Mouse (Mus musculus) stomach, embryonic 16.5 days (tissue): ENCODE measurements around the gene Anpep. TPM values are rescaled to one million over a fixed set of nuclear protein-coding genes. Genes with fewer than 3 reads are reported as not detected.
A peak's percentile ranks its signal among the peaks of the same experiment; 100 is the strongest.

Experiments used
- ATAC-seq: fragments of 200-750 bp; cut with Nextera tagmentation; 2 replicates; pipeline ENCODE4 v1.8.0; 2017; ENCODE audit warnings: moderate number of reproducible peaks, moderate TSS enrichment; ENCODE audit not compliant: insufficient read depth, low FRiP score
- H3K27ac ChIP-seq: fragments of 300-500 bp; sonication (generic); 2 replicates; pipeline ENCODE4 v1.5.1; 2014; ENCODE audit warnings: low read length
- H3K27me3 ChIP-seq: fragments of 300-500 bp; sonication (generic); 2 replicates; pipeline ENCODE4 v1.6.1; 2014; ENCODE audit warnings: low read length, control low read depth, mixed read lengths; ENCODE audit not compliant: control insufficient read depth, insufficient read depth
- H3K36me3 ChIP-seq: fragments of 300-500 bp; sonication (generic); 2 replicates; pipeline ENCODE4 v1.6.1; 2014; ENCODE audit warnings: low read length; ENCODE audit not compliant: control insufficient read depth, insufficient read depth
- H3K4me1 ChIP-seq: fragments of 300-500 bp; sonication (generic); 2 replicates; pipeline ENCODE4 v1.6.1; 2014; ENCODE audit warnings: low read length, control low read depth, mixed read lengths; ENCODE audit not compliant: control insufficient read depth, insufficient read depth
- H3K4me2 ChIP-seq: fragments of 300-500 bp; sonication (generic); 2 replicates; pipeline ENCODE4 v1.6.1; 2014; ENCODE audit warnings: low read depth, low read length, mixed read lengths
- H3K4me3 ChIP-seq: fragments of 300-500 bp; sonication (generic); replicated peaks from 2 replicates; pipeline ENCODE4 v1.5.1; 2014; ENCODE audit warnings: mild to moderate bottlenecking, low read length
- H3K9ac ChIP-seq: fragments of 300-500 bp; sonication (generic); 2 replicates; pipeline ENCODE4 v1.6.1; 2014; ENCODE audit warnings: low read length
- H3K9me3 ChIP-seq: fragments of 300-500 bp; sonication (generic); replicated peaks from 2 replicates; pipeline ENCODE4 v1.6.1; 2016; ENCODE audit warnings: low read length, control low read depth; ENCODE audit not compliant: control insufficient read depth
- WGBS: fragments of 180-500 bp; shearing (Covaris S2); extraction: QIAGEN DNeasy Blood & Tissue Kit; methylation state at CpG from one replicate; pipeline ENCODE4 v1.1.7; 2014; 5-methylcytosine and 5-hydroxymethylcytosine counted together
- polyA plus RNA-seq: library from polyadenylated mRNA; unstranded; fragments of >200 nt; fragmentation: Nextera tagmentation; extraction: Ambion mirVana; gene quantifications from 2 replicates; pipeline ENCODE4 v1.2.1, GENCODE M21; 2015

Anpep gene
- polyA plus RNA-seq, 1 experiment from 2014 or later, result 54.7 TPM

GRCm38 (mm10) chr7:79890436-79891221 is 29.8 kb upstream of the Anpep start:
- Histone ChIP-seq H3K4me2 (no peak overlapping the region), H3K9ac (no peak overlapping the region), H3K9me3 (no peaks in the 10 kb centered on the region), H3K27ac (peak overlapping the region; percentile 69), H3K27me3 (no peaks in the 10 kb centered on the region), H3K36me3 (no peaks in the 10 kb centered on the region), H3K4me1 (0 out of 2 replicates have a peak, but pooled peaks cover 3% of the 10 kb centered on the region), H3K4me3 (no peak overlapping the region)
- 79% methylated on average over 15 of the region's 15 CpGs for WGBS
- ATAC-seq, result no peak; the same call in 1 of the 2 replicates

DNA sequence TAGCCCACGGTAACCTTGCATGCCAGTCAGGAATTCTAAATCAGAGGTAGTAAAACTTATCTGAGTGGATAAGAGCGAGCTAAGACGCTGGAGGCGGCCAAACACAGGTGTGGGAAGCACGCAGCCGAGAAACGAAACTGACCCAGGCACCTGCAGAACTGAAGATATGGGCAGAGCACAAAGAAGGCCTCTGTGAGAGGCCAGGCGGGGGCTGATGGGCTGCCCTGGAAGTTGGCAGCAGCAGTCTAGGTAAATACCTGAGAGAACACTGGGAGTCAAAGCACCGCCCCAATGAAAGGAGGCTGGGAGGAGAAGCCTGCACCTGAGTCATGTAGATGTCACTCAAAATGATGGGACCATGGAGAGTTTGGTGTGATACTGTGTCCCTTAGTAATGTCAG is 27.7 kb upstream of the Anpep start:
- no peak overlapping the region for H3K4me3 ChIP-seq
- no peak overlapping the region for H3K9ac ChIP-seq
- no peaks in the 10 kb centered on the region for H3K27me3 ChIP-seq
- H3K9me3 ChIP-seq, result no peaks in the 10 kb centered on the region
- 65% methylated on average over 9 of the region's 9 CpGs for WGBS
- 0 out of 2 replicates have a peak overlapping the region, but pooled peaks have one; percentile 1 for H3K4me2 ChIP-seq
- H3K36me3 ChIP-seq, result no peaks in the 10 kb centered on the region
- 0 out of 2 replicates have a peak, but pooled peaks cover 3% of the 10 kb centered on the region for H3K4me1 ChIP-seq
- ATAC-seq, result peak; percentile 90
- H3K27ac ChIP-seq, result peak overlapping the region; percentile 79

DNA sequence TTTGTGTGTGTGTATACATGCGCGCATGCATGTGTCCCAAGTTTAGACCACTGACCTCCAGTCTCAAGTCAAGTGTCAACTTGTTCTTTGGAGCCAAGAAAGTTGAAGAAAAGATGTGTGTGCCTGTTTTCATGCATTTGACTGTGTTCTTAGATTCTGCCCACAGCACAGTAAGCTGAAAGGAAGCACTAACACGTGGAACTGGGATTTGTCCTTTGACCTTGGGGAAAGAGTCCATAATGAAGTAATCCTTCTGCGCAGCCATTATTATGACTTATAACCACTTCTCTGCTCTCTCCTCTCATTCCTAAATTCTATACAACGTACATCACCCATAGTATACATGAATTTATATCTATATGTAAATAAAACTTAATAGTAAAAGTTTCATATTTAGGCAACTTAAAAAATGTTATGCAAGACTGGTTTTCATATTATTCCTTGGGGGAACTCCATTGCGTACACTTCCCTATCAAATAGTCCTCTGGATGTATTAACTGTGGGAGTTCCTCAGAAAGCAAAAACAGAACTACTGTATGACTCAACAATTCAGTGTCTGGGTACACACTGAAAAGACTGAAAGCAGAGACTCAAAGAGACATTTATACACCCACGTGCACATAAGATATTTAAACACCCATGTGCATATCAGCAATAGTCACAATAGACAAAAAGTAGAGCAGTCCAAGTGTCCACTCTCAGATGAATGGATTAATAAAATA is 22.9 kb upstream of the Anpep start:
- H3K9ac ChIP-seq, result no peak overlapping the region
- no peak overlapping the region for H3K4me3 ChIP-seq
- H3K4me1 ChIP-seq, result peaks cover 3% of the 10 kb centered on the region; the same call in 1 of the 2 replicates
- H3K27ac ChIP-seq, result no peak overlapping the region
- H3K4me2 ChIP-seq, result no peak overlapping the region
- H3K36me3 ChIP-seq, result no peaks in the 10 kb centered on the region; the same call in 1 of the 2 replicates
- no peaks in the 10 kb centered on the region for H3K27me3 ChIP-seq
- whole genome bisulfite sequencing, result 76% methylated on average over 7 of the region's 7 CpGs
- no peaks in the 10 kb centered on the region for H3K9me3 ChIP-seq
- no peak for ATAC-seq

- 64% methylated on average over 6 of the region's 6 CpGs for WGBS
- no peaks in the 10 kb centered on the region; the same call in 1 of the 2 replicates for H3K36me3 ChIP-seq
- no peak for ATAC-seq
- no peaks in the 10 kb centered on the region for H3K27me3 ChIP-seq
- H3K9ac ChIP-seq, result no peak overlapping the region
- H3K27ac ChIP-seq, result peak overlapping the region; percentile 29; the same call in 1 of the 2 replicates
- H3K4me1 ChIP-seq, result peaks cover 3% of the 10 kb centered on the region; the same call in 1 of the 2 replicates
- no peak overlapping the region for H3K4me2 ChIP-seq
- no peaks in the 10 kb centered on the region for H3K9me3 ChIP-seq
- H3K4me3 ChIP-seq, result no peak overlapping the region
These were observed 21.0 kb upstream of the Anpep start for GRCm38 (mm10) chr7:79881901-79882300.

DNA sequence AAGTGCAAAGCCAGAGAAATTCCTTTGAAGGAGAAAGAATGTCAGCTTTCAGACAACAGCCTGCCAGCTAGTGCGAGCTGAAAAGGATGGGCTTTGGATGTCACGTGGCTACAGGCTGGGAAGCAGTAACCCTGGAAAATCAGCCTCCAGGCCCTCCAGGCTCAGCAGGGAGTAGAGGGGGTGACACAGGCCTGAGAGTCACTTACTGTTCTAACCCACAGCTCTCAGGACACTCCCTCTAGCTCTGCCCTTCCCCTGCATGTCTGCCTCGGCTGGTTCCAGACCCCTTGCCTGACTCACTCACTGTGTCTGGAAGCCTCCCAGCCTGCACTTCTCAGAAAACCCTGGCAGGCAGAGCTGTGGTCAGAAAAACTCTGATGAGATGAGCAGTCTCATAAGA is 20.1 kb upstream of the Anpep start:
- Histone ChIP-seq H3K36me3 (no peaks in the 10 kb centered on the region; the same call in 1 of the 2 replicates), H3K4me3 (no peak overlapping the region), H3K9me3 (no peaks in the 10 kb centered on the region), H3K27ac (0 out of 2 replicates have a peak overlapping the region, but pooled peaks have one; percentile 29), H3K4me2 (no peak overlapping the region), H3K27me3 (no peaks in the 10 kb centered on the region), H3K4me1 (peaks cover 3% of the 10 kb centered on the region; the same call in 1 of the 2 replicates), H3K9ac (0 out of 2 replicates have a peak overlapping the region, but pooled peaks have one; percentile 2)
- WGBS, result 38% methylated on average over 3 of the region's 3 CpGs
- 0 out of 2 replicates have a peak, but pooled peaks have one; percentile 25 for ATAC-seq

DNA sequence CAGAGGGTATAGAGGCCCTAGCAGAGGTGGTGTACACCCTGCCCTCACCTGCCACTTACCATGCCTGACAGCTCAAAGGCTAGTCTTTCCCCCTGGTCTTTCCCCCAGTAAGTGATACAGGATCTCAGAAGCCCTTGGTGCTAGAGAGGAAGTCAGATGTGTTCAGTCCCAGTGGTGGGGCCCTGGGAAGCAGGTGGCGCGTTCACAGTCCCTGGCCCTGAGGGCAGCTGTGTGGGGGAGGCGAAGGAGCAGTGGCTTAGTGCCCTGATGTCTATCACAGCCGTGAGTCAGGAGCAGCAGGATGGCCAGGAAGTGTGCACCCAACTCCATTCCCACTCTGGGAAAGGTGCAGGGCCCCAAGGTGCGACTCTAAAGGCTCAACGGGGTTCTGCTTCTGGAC is 19.2 kb upstream of the Anpep start:
- no peak overlapping the region for H3K9ac ChIP-seq

GRCm38 (mm10) chr7:79878455-79879025 is 17.7 kb upstream of the Anpep start:
- no peaks in the 10 kb centered on the region for H3K27me3 ChIP-seq
- ATAC-seq, result no peak
- no peaks in the 10 kb centered on the region for H3K9me3 ChIP-seq
- peaks cover 3% of the 10 kb centered on the region; the same call in 1 of the 2 replicates for H3K4me1 ChIP-seq
- H3K27ac ChIP-seq, result no peak overlapping the region
- H3K9ac ChIP-seq, result no peak overlapping the region
- no peak overlapping the region for H3K4me3 ChIP-seq
- 52% methylated on average over 2 of the region's 2 CpGs for WGBS
- H3K36me3 ChIP-seq, result no peaks in the 10 kb centered on the region; the same call in 1 of the 2 replicates
- no peak overlapping the region for H3K4me2 ChIP-seq

More for the DNA sequence above, 19.2 kb upstream of the Anpep start:
- H3K36me3 ChIP-seq, result no peaks in the 10 kb centered on the region; the same call in 1 of the 2 replicates
- WGBS, result 84% methylated on average over 6 of the region's 6 CpGs
- peaks cover 3% of the 10 kb centered on the region; the same call in 1 of the 2 replicates for H3K4me1 ChIP-seq
- H3K9me3 ChIP-seq, result no peaks in the 10 kb centered on the region
- 0 out of 2 replicates have a peak, but pooled peaks have one; percentile 39 for ATAC-seq
- H3K4me3 ChIP-seq, result no peak overlapping the region
- no peak overlapping the region for H3K27ac ChIP-seq
- no peak overlapping the region for H3K4me2 ChIP-seq
- no peaks in the 10 kb centered on the region for H3K27me3 ChIP-seq

- Histone ChIP-seq H3K27me3 (no peaks in the 10 kb centered on the region), H3K4me1 (peaks cover 10% of the 10 kb centered on the region), H3K9ac (no peak overlapping the region), H3K4me2 (no peak overlapping the region), H3K27ac (no peak overlapping the region), H3K36me3 (no peaks in the 10 kb centered on the region), H3K4me3 (no peak overlapping the region), H3K9me3 (no peaks in the 10 kb centered on the region)
- ATAC-seq, result no peak
- WGBS, result 88% methylated on average over 6 of the region's 6 CpGs
These were observed 12.5 kb upstream of the Anpep start for GRCm38 (mm10) chr7:79873407-79873806.
